Mouse (Mus musculus) gastrocnemius, adult 2 months (tissue): ENCODE measurements at regions not wholly inside any gene's neighbourhood (a gene's known extent, or its start where the extent isn't known, plus 50 kb on each side); places are given as distances from the start of the nearest gene placed in this dataset.
A peak's percentile ranks its signal among the peaks of the same experiment; 100 is the strongest.

Experiments used
- DNase-seq: peaks from one replicate; pipeline ENCODE4 v3.0.0; 2022
- H3K27ac ChIP-seq: fragments of 200-600 bp; 2 replicates; pipeline ENCODE4 v1.8.1; 2022; ENCODE audit warnings: mild to moderate bottlenecking
- H3K4me3 ChIP-seq: fragments of 200-600 bp; 2 replicates; pipeline ENCODE4 v1.8.1; 2022; ENCODE audit warnings: mild to moderate bottlenecking, moderate library complexity
- CTCF ChIP-seq: fragments of 200-600 bp; IDR thresholded peaks from 2 replicates; pipeline ENCODE4 v1.8.1; 2022; ENCODE audit warnings: antibody characterized with exemption, mild to moderate bottlenecking, moderate library complexity
- intact Hi-C: fragments of 180-260 bp; cut with DNase I; formaldehyde crosslinking; loops from one replicate; pipeline ENCODE4 v1.15.1; 2025

DNA sequence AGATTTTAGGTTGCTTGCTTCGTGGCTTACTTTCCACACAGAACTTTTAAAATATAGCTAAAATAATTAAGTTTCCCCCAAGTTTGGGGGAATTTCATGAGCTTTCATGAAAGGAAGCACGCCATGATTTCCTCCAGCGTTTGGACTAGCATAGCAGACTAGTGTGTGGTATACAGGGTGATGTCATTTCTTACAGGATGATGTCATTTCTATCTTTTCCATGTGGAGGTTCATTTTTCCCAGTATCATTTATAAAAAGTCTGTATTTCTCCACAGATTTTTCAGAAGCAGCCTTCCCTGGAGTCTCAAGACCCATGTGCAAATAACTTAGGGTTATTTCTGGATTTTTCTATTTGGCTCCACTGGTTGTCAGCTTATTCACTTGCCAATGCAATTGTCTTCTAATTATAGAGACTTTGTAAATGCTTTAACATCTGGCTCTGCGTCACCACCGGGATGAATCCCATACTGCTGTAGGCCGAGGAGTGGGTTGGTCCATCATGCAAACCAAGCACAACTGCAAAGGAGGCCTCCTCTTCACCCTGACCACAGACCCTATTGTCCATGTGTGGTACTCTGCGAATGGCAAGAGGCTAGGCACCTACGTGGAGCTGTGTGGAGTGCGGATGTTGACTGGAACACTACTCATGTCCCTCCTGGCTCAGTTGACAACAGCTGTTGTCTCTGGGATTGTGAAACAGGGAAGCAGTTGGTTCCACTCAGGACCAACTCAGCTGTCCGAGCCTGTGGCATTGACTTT lies 85.4 kb upstream of the Arid2 start:
- intact Hi-C loops, result no loop called here
- DNase-seq, result no peak
- no peak overlapping the region for H3K4me3 ChIP-seq
- H3K27ac ChIP-seq, result peak overlapping the region; percentile 16; the same call in 1 of the 2 replicates
- TF ChIP-seq CTCF, result no peak

DNA sequence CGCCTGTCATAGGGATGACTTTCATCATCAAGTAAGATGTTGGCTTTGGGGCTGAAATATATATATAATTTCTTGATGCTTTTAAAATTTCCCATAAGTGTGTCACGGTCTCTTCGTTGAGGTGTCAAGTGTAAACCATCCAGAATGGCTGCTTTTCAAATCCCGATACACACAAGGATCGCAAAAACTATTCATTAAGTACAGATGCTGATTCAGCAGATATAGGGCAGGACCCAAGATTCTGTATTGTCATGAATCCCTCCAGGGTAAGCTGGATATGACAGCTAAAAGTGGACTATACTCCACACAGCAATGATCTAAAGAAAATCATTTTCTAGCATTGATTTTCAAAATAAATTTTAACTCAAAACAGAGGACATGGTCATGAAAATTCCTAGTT lies 83.1 kb upstream of the Arid2 start:
- intact Hi-C loops, result no loop called here
- H3K4me3 ChIP-seq, result no peak overlapping the region
- H3K27ac ChIP-seq, result no peak overlapping the region
- no peak for DNase-seq
- TF ChIP-seq CTCF, result no peak

DNA sequence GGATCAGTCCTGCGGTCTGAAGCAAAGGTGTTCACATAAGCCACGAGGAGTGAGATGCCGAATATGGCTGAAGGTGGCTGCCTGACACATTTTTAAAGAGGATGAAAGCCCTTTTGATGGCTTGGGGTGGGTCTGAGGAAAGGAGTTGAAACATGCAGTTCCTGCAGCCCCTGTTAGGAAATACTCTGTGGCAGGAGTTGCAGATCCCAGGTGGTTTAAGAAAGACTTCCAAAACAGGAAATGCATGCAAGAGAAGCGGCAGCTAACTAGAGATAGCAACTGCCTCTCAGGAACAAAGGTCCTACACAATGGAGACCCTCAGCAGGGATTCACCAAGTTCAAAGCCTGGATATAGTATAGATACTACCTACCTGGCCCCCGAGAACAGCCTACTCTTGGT lies 82.7 kb upstream of the Arid2 start:
- no peak for TF ChIP-seq CTCF
- H3K4me3 ChIP-seq, result no peak overlapping the region
- no peak overlapping the region for H3K27ac ChIP-seq
- intact Hi-C loops, result no loop called here
- no peak for DNase-seq

DNA sequence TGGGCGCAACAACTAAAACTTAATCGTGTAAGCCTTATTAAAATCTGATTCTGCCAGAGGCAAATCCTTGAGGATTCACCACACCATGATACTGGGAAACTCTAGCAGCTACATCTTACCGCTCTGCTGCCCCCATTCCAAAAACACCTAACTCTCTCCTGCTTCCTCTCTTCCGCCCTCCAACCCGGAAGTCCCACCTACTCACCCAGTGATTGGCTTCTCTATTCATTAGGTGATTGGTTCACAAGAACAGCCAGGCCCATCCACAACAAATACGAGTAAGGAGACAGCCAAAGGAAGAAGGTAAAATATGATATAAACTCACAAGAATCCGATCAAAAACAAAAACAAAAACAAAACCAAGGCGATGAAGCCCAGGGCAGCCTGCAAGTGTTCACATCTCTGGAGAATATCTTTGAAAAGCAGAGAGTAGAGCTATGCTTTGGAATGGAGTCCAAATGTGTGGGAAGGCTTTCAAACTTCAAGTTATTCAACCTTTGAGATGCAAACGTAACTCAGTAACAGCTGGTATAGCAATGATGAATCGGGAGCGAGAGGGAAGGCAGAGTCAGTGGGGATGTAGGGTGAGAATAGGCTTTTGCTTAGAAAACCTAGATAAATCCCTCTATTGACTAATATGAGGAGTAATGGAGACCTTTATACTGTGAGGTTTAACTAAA lies 76.5 kb upstream of the Arid2 start:
- Histone ChIP-seq H3K27ac (no peak overlapping the region), H3K4me3 (no peak overlapping the region)
- intact Hi-C loops, result no loop called here
- TF ChIP-seq CTCF, result no peak
- no peak for DNase-seq

DNA sequence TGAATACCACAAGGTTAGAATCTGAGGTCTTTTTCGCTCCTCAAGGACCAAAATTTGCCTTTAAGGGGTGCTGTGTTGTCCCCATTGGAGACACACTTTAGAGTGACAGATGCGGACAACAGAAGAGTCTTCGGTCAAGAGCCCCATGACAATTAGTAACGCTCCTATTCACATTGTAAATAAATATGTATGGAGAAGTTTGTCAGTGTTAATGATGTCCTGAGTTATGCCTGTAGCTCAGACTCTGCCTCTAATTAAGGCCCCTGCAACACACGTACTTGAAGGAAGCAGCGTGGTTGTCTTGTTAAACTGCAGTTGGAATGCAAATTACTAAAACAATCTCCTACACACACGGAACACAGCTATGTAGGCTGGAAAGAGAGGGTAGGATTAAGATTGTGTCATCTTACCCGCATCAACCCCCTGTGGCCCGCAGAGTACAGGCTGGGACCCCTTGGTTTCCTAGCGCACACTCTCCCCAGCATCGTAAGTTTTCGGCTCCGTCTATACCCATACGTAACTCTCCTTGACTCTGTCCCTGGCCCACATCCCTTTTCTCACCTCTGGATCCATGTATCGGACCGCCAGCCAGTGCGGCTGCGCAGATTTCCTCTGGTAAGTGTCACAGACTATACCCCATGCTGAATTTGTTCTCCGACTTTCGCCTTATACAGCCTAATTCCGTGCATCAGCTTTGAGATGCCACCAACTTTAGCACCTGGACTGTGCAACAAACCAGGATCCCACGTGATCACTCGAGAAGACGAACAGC lies 73.6 kb upstream of the Arid2 start:
- no peak for DNase-seq
- Histone ChIP-seq H3K4me3 (no peak overlapping the region), H3K27ac (no peak overlapping the region)
- TF ChIP-seq CTCF, result no peak
- intact Hi-C loops, result no loop called here

DNA sequence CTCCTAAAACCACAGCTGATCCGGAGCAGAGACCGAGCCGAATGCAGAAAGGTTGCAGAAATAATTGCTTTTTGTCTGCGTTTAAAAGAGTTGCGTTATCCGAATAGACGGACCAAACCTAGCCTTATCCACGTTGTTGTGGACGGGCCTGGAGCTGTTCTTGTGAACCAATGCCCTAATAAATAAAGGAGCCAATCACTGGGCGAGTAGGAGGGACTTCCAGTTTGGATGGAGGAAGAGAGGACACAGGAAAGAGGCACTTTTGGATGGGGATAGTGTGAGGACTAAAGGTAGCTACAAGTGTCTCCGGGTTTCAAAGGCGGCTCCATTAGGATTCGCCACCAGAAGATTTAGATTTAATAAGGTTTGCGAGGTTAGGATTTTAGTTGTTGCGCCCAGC lies 69.4 kb upstream of the Arid2 start:
- DNase-seq, result no peak
- no peak overlapping the region for H3K27ac ChIP-seq
- no peak for TF ChIP-seq CTCF
- intact Hi-C loops, result no loop called here
- H3K4me3 ChIP-seq, result no peak overlapping the region

DNA sequence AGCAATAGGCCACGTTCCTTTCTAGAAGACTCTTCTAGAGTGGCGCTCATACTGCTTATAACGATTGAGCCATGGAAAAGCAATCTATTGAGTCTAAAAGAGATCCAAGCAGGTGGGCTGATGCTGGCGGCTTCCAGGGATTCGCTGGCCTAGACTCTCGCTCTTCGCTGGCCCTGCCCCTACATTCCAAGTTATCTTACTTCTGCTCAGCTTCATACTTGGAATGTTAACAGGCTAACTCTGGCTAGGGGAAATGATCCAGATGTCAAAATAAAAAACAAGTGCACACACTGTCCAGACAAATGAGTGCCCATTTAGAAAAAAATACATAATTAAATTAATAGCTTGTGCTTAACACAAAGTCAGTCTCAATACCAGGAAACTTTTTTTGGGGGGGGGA lies 67.6 kb upstream of the Arid2 start:
- Histone ChIP-seq H3K4me3 (no peak overlapping the region), H3K27ac (no peak overlapping the region)
- peak; percentile 19 for DNase-seq
- intact Hi-C loops, result no loop called here
- TF ChIP-seq CTCF, result no peak

DNA sequence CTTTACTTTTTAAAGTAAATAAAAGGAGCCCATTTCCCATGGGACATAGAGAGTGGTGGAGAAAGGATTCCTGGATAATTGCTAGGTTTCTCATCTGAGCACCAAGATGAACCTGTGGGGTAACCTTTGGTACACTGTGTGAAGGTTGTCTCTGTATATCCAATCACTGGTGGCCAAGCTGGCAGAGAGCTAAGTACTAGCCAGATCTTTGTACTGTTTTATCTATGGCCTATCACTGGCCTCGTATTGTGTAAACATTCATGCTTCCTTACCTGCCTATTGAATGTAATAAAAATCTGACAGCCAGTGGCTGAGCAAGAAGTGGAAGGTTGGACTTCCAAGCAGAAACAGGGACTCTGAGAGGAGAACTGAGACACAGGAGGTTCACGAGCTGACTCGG lies 55.3 kb upstream of the Arid2 start:
- intact Hi-C loops, result no loop called here
- DNase-seq, result no peak
- Histone ChIP-seq H3K4me3 (no peak overlapping the region), H3K27ac (no peak overlapping the region)
- TF ChIP-seq CTCF, result no peak

DNA sequence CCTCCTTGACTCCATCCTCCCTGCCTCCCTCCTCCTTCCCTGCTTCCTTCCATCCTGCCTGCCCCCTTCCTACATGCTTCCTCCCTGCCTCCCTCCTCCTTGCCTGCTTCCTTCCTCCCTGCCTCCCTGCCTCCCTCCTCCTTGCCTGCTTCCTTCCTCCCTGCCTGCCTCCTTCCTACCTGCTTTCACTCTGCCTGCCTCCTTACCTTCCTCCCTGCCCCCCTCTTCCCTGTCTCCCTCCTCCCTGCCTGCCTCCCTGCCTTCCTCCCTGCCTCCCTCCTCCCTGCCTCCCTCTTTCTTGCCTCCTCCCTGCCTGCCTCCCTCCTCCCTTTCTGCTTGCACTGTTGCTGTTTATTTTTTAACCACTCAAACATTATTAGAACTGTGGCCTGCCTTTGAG lies 54.2 kb upstream of the Arid2 start:
- no peak overlapping the region for H3K27ac ChIP-seq
- no peak for DNase-seq
- intact Hi-C loops, result no loop called here
- no peak for TF ChIP-seq CTCF
- no peak overlapping the region for H3K4me3 ChIP-seq

DNA sequence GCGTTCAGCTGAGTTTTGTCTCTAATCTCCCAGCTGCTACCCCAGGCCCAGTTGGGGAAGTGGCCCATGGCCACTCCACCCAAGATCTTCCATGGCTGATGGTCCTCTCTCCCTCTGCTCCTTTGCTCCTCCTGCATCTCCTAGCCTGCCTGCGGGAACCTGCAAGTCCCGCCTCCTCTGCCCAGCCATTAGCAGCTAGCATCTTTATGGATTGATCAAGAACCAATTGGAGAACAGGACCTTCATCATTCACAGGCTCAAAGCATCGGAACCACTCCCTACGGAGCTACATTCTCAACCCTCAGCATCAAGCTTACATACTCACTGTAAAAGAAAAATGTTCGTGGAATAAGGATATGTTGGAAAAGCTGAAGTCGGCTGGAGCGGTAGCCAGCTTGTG lies 52.5 kb upstream of the Arid2 start:
- TF ChIP-seq CTCF, result no peak
- H3K4me3 ChIP-seq, result no peak overlapping the region
- no peak overlapping the region for H3K27ac ChIP-seq
- intact Hi-C loops, result no loop called here
- no peak for DNase-seq
